Mouse (Mus musculus): ENCODE measurements at regions not wholly inside any gene's neighbourhood (a gene's known extent, or its start where the extent isn't known, plus 50 kb on each side); places are given as distances from the start of the nearest gene placed in this dataset.

DNA sequence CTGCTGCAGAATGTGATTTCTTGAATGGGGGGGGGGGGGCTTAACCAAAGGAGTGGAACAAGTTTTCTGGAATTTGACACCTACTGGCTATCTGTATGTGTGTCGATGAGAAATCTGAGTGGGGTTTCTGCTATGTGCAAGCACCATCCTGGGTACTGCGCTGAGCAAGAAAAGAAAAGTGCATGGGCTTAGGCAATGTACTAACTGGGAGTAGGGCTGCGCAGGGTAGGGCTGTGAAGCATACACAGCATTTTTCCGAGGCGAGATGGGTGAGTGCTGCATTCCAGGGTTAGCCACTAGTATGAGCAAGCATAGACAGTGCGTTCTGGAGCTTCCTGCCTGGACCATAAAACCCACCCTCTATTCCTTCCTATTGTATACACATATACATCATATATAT is 686.8 kb upstream of the A1bg start:
- H3K9me3 ChIP-seq (ENCODE audit: control insufficient read depth, low read length): no peaks in the 10 kb centered on the region
- H3K4me2 ChIP-seq (ENCODE audit: low read depth): no peak overlapping the region
- ATAC-seq (ENCODE audit: insufficient read depth) (no peak), DNase-seq (ENCODE audit: low read depth in 3 of 3, low spot score in 3 of 3) (no peak)
- no peaks in the 10 kb centered on the region for H3K36me3 ChIP-seq (replicated peaks; ENCODE audit: control insufficient read depth, insufficient read depth, low read depth)
- H3K27me3 ChIP-seq (ENCODE audit: control insufficient read depth, insufficient read depth, low read length): no peaks in the 10 kb centered on the region
- TF ChIP-seq EP300 (IDR thresholded peaks at IDR 0.05; ENCODE audit: low read depth) (no peak), CTCF (IDR thresholded peaks at IDR 0.05; ENCODE audit: low read depth) (no peak)
- no peak overlapping the region for H3K27ac ChIP-seq
- no peaks in the 10 kb centered on the region for H3K4me1 ChIP-seq (replicated peaks; ENCODE audit: control insufficient read depth in 2 of 2, insufficient read depth in 2 of 2, low read length in 1 of 2)
- H3K9ac ChIP-seq (replicated peaks): no peak overlapping the region
- WGBS (ENCODE audit: insufficient replicate concordance): 53% methylated on average over 6 of the region's 6 CpGs
- H3K4me3 ChIP-seq (ENCODE audit: insufficient read depth in 1 of 2, low read depth in 2 of 2, low read length in 2 of 2): no peak overlapping the region

DNA sequence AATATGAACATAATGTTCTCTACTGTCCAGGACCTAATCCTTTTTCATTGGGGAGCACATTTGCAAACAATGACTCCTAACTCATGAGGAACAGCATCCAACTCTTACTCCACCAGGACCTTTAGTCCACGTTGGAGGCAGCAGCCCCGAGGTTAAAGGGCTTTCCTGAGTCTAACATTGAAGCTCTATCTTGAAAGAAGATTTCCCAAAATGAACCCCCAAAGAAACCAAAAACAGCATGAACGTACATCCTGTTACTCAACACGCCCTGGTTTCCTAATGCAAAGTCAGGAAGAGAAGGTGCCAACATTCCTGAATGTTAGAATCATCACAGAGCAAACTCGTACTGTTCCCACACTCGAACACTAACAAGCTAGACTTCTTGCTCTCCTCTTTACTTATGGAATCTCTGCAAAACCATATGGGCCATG is 685.5 kb upstream of the A1bg start:
- no peaks in the 10 kb centered on the region for H3K9me3 ChIP-seq (ENCODE audit: control insufficient read depth, low read length)
- no peak overlapping the region for H3K4me3 ChIP-seq (ENCODE audit: insufficient read depth in 1 of 2, low read depth in 2 of 2, low read length in 2 of 2)
- H3K9ac ChIP-seq (replicated peaks): no peak overlapping the region
- H3K4me1 ChIP-seq (replicated peaks; ENCODE audit: control insufficient read depth in 2 of 2, insufficient read depth in 2 of 2, low read length in 1 of 2): no peaks in the 10 kb centered on the region
- H3K27ac ChIP-seq: no peak overlapping the region
- DNase-seq (ENCODE audit: low read depth in 3 of 3, low spot score in 3 of 3): no peak
- WGBS (ENCODE audit: insufficient replicate concordance): 40% methylated on average over 6 of the region's 6 CpGs
- no peak for ATAC-seq (ENCODE audit: insufficient read depth)
- no peaks in the 10 kb centered on the region for H3K36me3 ChIP-seq (replicated peaks; ENCODE audit: control insufficient read depth, insufficient read depth, low read depth)
- no peaks in the 10 kb centered on the region for H3K27me3 ChIP-seq (ENCODE audit: control insufficient read depth, insufficient read depth, low read length)
- no peak overlapping the region for H3K4me2 ChIP-seq (ENCODE audit: low read depth)
- TF ChIP-seq EP300 (IDR thresholded peaks at IDR 0.05; ENCODE audit: low read depth) (no peak), CTCF (IDR thresholded peaks at IDR 0.05; ENCODE audit: low read depth) (no peak)

DNA sequence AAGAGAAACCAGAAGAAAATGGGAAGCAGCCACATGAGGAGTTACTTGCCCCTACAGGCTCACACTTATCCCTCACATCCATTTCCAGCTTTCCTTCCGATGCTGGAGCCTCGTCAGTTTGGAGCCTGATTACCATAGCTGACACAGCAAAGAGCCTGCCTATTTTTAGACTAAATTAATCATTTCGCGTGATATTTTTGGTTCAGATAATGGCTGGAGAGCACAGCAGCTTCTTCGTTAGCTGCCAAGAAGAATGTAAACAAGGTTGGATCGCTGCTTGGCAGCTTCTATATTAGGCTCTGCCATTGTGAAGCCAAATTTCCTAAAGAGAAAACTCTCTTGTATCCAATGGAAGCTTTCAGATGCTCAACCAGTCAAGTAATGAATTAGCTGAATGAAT is 676.9 kb upstream of the A1bg start:
- Histone ChIP-seq H3K27me3 (ENCODE audit: control insufficient read depth, insufficient read depth, low read length) (no peaks in the 10 kb centered on the region), H3K4me3 (ENCODE audit: insufficient read depth in 1 of 2, low read depth in 2 of 2, low read length in 2 of 2) (no peak overlapping the region), H3K4me1 (replicated peaks; ENCODE audit: control insufficient read depth in 2 of 2, insufficient read depth in 2 of 2, low read length in 1 of 2) (no peaks in the 10 kb centered on the region), H3K36me3 (replicated peaks; ENCODE audit: control insufficient read depth, insufficient read depth, low read depth) (no peaks in the 10 kb centered on the region), H3K9me3 (ENCODE audit: control insufficient read depth, low read length) (no peaks in the 10 kb centered on the region), H3K4me2 (ENCODE audit: low read depth) (no peak overlapping the region), H3K27ac (no peak overlapping the region), H3K9ac (replicated peaks) (no peak overlapping the region)
- ATAC-seq (ENCODE audit: insufficient read depth) (no peak), DNase-seq (ENCODE audit: low read depth in 3 of 3, low spot score in 3 of 3) (no peak)
- no peak for TF ChIP-seq CTCF (IDR thresholded peaks at IDR 0.05; ENCODE audit: low read depth)
- TF ChIP-seq EP300 (IDR thresholded peaks at IDR 0.05; ENCODE audit: low read depth): no peak
- WGBS (ENCODE audit: insufficient replicate concordance): 55% methylated on average over 6 of the region's 6 CpGs

DNA sequence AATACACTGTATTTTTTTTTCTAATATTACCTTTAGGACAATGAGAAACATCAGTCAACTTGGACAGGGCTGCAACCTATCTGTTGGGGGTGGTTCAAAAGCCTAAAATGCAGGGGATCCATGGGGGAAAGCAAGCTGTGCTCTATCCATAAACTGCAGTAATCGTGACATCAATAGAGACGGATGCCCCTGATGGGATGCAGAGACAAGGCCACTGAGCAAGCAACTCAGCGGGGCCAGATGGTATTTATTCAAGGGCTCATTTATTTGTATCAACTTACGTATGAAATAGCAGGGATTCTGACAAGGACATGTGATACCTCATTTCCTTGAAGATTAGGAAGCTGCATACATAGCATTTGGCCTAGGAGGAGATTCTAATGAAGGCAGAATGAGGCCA is 673.5 kb upstream of the A1bg start:
- 54% methylated on average over 4 of the region's 4 CpGs for WGBS (ENCODE audit: insufficient replicate concordance)
- Histone ChIP-seq H3K4me3 (ENCODE audit: insufficient read depth in 1 of 2, low read depth in 2 of 2, low read length in 2 of 2) (no peak overlapping the region), H3K9me3 (ENCODE audit: control insufficient read depth, low read length) (no peaks in the 10 kb centered on the region), H3K36me3 (replicated peaks; ENCODE audit: control insufficient read depth, insufficient read depth, low read depth) (no peaks in the 10 kb centered on the region), H3K27me3 (ENCODE audit: control insufficient read depth, insufficient read depth, low read length) (no peaks in the 10 kb centered on the region), H3K9ac (replicated peaks) (no peak overlapping the region), H3K4me2 (ENCODE audit: low read depth) (no peak overlapping the region), H3K27ac (no peak overlapping the region), H3K4me1 (replicated peaks; ENCODE audit: control insufficient read depth in 2 of 2, insufficient read depth in 2 of 2, low read length in 1 of 2) (no peaks in the 10 kb centered on the region)
- TF ChIP-seq EP300 (IDR thresholded peaks at IDR 0.05; ENCODE audit: low read depth) (no peak), CTCF (IDR thresholded peaks at IDR 0.05; ENCODE audit: low read depth) (no peak)
- DNase-seq (ENCODE audit: low read depth in 3 of 3, low spot score in 3 of 3) (no peak), ATAC-seq (ENCODE audit: insufficient read depth) (no peak)

DNA sequence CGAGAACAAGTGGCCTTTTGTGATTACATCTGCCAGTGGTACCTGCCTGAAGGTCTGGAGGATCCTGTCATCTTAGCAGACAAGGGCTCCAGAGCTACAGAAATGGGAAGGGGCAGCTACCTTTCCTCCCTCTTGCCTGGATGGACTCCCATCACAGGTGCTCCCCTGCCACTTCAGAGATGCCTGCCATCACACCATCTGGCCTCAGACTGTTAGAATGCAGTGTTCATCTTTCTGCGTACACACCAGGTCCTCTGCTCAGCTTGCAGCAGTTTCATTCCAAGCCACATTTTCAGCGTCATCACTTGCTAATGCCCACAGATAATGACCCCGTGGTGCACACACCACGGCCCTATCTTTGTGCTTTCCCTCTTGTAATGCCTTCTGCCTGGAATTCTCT is 666.1 kb upstream of the A1bg start:
- ATAC-seq (ENCODE audit: insufficient read depth) (no peak), DNase-seq (ENCODE audit: low read depth in 3 of 3, low spot score in 3 of 3) (no peak)
- Histone ChIP-seq H3K4me1 (replicated peaks; ENCODE audit: control insufficient read depth in 2 of 2, insufficient read depth in 2 of 2, low read length in 1 of 2) (no peaks in the 10 kb centered on the region), H3K36me3 (replicated peaks; ENCODE audit: control insufficient read depth, insufficient read depth, low read depth) (no peaks in the 10 kb centered on the region), H3K4me3 (ENCODE audit: insufficient read depth in 1 of 2, low read depth in 2 of 2, low read length in 2 of 2) (no peak overlapping the region), H3K9me3 (ENCODE audit: control insufficient read depth, low read length) (no peaks in the 10 kb centered on the region), H3K27ac (no peak overlapping the region), H3K27me3 (ENCODE audit: control insufficient read depth, insufficient read depth, low read length) (no peaks in the 10 kb centered on the region), H3K4me2 (ENCODE audit: low read depth) (no peak overlapping the region), H3K9ac (replicated peaks) (no peak overlapping the region)
- TF ChIP-seq EP300 (IDR thresholded peaks at IDR 0.05; ENCODE audit: low read depth) (no peak), CTCF (IDR thresholded peaks at IDR 0.05; ENCODE audit: low read depth) (no peak)
- WGBS (ENCODE audit: insufficient replicate concordance): 50% methylated on average over 5 of the region's 5 CpGs
